Mouse (Mus musculus) layer of hippocampus, adult 9-10 months (tissue): ENCODE measurements at regions not wholly inside any gene's neighbourhood (a gene's known extent, or its start where the extent isn't known, plus 50 kb on each side); places are given as distances from the start of the nearest gene placed in this dataset.
A peak's percentile ranks its signal among the peaks of the same experiment; 100 is the strongest.

Source experiments
- DNase-seq: peaks from one replicate; pipeline ENCODE4 v3.0.0; 2022; ENCODE audit warnings: low spot score

- DNase-seq: no peak
These were observed 61.6 kb upstream of the 4932438H23Rik start for GRCm38 (mm10) chr16:91156506-91156905.

GRCm38 (mm10) chr16:91160679-91161078, 64.6 kb upstream of the Olig2 start:
- no peak for DNase-seq

GRCm38 (mm10) chr16:91161616-91162015, 63.6 kb upstream of the Olig2 start:
- no peak for DNase-seq

GRCm38 (mm10) chr16:91162381-91162780, 62.9 kb upstream of the Olig2 start:
- DNase-seq: no peak

GRCm38 (mm10) chr16:91165906-91166305, 59.4 kb upstream of the Olig2 start:
- DNase-seq: no peak

- DNase-seq: peak; percentile 27
These were observed 58.4 kb upstream of the Olig2 start for GRCm38 (mm10) chr16:91166866-91167265.

- no peak for DNase-seq
These were observed 56.9 kb upstream of the Olig2 start for GRCm38 (mm10) chr16:91168398-91168797.

GRCm38 (mm10) chr16:91169829-91170228, 55.4 kb upstream of the Olig2 start:
- DNase-seq: no peak

- DNase-seq: no peak
These were observed 53.3 kb upstream of the Olig2 start for GRCm38 (mm10) chr16:91171911-91172440.

GRCm38 (mm10) chr16:91172510-91172909, 52.7 kb upstream of the Olig2 start:
- no peak for DNase-seq

- no peak for DNase-seq
These were observed 52.0 kb upstream of the Olig2 start for GRCm38 (mm10) chr16:91173241-91173640.

GRCm38 (mm10) chr16:91173870-91174278, 51.4 kb upstream of the Olig2 start:
- DNase-seq: no peak

- no peak for DNase-seq
These were observed 50.9 kb upstream of the Olig2 start for GRCm38 (mm10) chr16:91174401-91174800.
